Mouse (Mus musculus) liver, embryonic 18 days (tissue): Measurements from ENCODE around the gene Gpr160. TPM values are rescaled to one million over a fixed set of nuclear protein-coding genes. Genes with fewer than 3 reads are reported as not detected.

Experiments used
- polyA plus RNA-seq: library from polyadenylated mRNA; depleted of rRNA; stranded (reverse); fragments of >200 nt; gene quantifications from 2 replicates; pipeline ENCODE4 v1.2.3, GENCODE M21; 2012; rRNA removed

The Gpr160 gene
- 2.5 and 3.2 TPM in 2 replicates for polyA plus RNA-seq

DNA sequence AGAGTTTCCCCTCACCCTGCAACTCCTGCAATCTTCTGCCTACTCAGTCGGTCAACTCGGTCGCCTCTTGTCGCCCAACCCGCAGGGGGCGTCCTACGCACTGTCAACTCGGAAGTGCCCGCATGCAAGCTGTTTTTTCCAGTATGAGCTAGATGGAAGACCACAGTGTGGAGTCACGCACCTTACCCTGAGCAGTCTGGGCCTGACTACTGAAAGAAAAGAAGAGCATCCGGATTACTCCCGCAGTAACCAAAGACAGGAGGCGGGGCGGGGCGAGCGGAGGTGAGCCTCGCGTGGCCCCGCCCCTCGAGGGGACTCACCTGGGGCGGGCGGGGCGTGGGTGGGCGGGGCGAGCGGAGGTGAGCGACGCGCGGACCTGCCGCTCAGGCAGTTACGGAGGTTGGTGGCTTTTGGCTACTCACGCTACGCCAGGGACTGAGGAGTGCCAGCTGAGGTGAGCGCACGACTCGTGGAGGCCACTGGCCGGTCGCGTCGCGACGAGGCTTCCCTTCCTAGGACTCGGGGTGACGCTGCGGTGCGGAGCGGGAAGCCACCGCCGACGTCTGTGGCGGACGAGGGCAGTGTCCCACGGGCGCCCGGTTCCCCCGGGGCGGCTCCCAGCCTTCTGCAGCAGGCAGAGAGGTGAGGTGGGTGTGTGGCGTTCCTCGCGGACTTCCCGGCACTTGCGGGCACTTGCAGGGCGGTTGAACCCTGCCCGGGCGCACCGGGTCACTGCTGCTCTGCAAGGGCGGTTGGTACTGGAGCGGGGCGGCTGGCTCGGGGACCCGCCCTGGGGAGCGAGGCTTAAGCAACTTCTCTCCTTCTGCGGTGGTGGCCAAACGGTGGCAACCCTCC lies at the start of gene Gpr160:
TSS of gene Gpr160 (plus strand) at position 347 of the 855 bp plus-strand sequence.

Other genes with a start within 250 kb of the Gpr160 start
- not detected in 2 replicates for gene Lrriq4, start 211.4 kb upstream of the Gpr160 start, polyA plus RNA-seq
- 0.02 and 0.05 TPM in 2 replicates for gene Lrrc34, start 208.1 kb upstream of the Gpr160 start, polyA plus RNA-seq
- gene Lrrc31, start 156.1 kb upstream of the Gpr160 start, polyA plus RNA-seq = not detected in 2 replicates
- 0.02 and 0.04 TPM in 2 replicates for gene Samd7, start 109.7 kb upstream of the Gpr160 start, polyA plus RNA-seq
- gene Sec62, start 63.1 kb upstream of the Gpr160 start, polyA plus RNA-seq = 32.6 and 33.7 TPM in 2 replicates
- 3.3 and 4.0 TPM in 2 replicates for gene Phc3, start 113.5 kb downstream of the Gpr160 start, polyA plus RNA-seq
- 5.9 and 6.9 TPM in 2 replicates for gene Prkci, start 139.8 kb downstream of the Gpr160 start, polyA plus RNA-seq
- 5.4 and 6.8 TPM in 2 replicates for gene Skil, start 239.1 kb downstream of the Gpr160 start, polyA plus RNA-seq